Mouse (Mus musculus): ENCODE data around the gene Tirap. TPM values are rescaled to one million over a fixed set of nuclear protein-coding genes. Genes with fewer than 3 reads are reported as not detected.
A peak's percentile ranks its signal among the peaks of the same experiment; 100 is the strongest.

Gene Tirap
- polyA plus RNA-seq, 1 experiment from 2014 or later: 12.0 TPM

- no peak for DNase-seq
- H3K27ac ChIP-seq (ENCODE audit: low read depth): no peak overlapping the region
- no peak for TF ChIP-seq CTCF (IDR thresholded peaks at IDR 0.05; ENCODE audit: low read depth)
- no peaks in the 10 kb centered on the region for H3K4me1 ChIP-seq (ENCODE audit: insufficient read depth)
- no peaks in the 10 kb centered on the region for H3K27me3 ChIP-seq (ENCODE audit: insufficient read depth, low read length)
- no peak overlapping the region for H3K4me3 ChIP-seq (ENCODE audit: low read depth, low read length)
- no peak for ATAC-seq (ENCODE audit: insufficient read depth)
- H3K36me3 ChIP-seq (ENCODE audit: insufficient read depth): peaks cover 41% of the 10 kb centered on the region
- no peak overlapping the region for H3K9ac ChIP-seq
- H3K9me3 ChIP-seq (ENCODE audit: low read depth, low read length): no peaks in the 10 kb centered on the region
- WGBS: 32% methylated on average over 3 of the region's 3 CpGs
- H3K4me2 ChIP-seq: no peak overlapping the region
Observed at GRCm38 (mm10) chr9:35203536-35203935, 3.4 kb upstream of the Tirap start.

- Histone ChIP-seq H3K4me1 (ENCODE audit: insufficient read depth) (no peaks in the 10 kb centered on the region), H3K27ac (ENCODE audit: low read depth) (no peak overlapping the region), H3K27me3 (ENCODE audit: insufficient read depth, low read length) (no peaks in the 10 kb centered on the region), H3K4me3 (ENCODE audit: low read depth, low read length) (peak overlapping the region; percentile 68), H3K9ac (peak overlapping the region; percentile 85; the same call in 1 of the 2 replicates), H3K9me3 (ENCODE audit: low read depth, low read length) (no peaks in the 10 kb centered on the region), H3K4me2 (peak overlapping the region; percentile 83), H3K36me3 (ENCODE audit: insufficient read depth) (peaks cover 13% of the 10 kb centered on the region)
- DNase-seq (no peak), ATAC-seq (ENCODE audit: insufficient read depth) (no peak)
- TF ChIP-seq CTCF (IDR thresholded peaks at IDR 0.05; ENCODE audit: low read depth): no peak
- WGBS: 41% methylated on average over 9 of the region's 9 CpGs
Observed at GRCm38 (mm10) chr9:35200529-35201060, 504 bp upstream of the Tirap start.

GRCm38 (mm10) chr9:35198945-35199771 is 933 bp downstream of the Tirap start:
- 24% methylated on average over 18 of the region's 18 CpGs for WGBS
- peak overlapping the region; percentile 68 for H3K4me3 ChIP-seq (ENCODE audit: low read depth, low read length)
- no peaks in the 10 kb centered on the region for H3K4me1 ChIP-seq (ENCODE audit: insufficient read depth)
- DNase-seq (peak; percentile 42), ATAC-seq (ENCODE audit: insufficient read depth) (peak; percentile 80; the same call in 1 of the 2 replicates)
- peak overlapping the region; percentile 50; the same call in 1 of the 2 replicates for H3K27ac ChIP-seq (ENCODE audit: low read depth)
- H3K9me3 ChIP-seq (ENCODE audit: low read depth, low read length): no peaks in the 10 kb centered on the region
- H3K27me3 ChIP-seq (ENCODE audit: insufficient read depth, low read length): no peaks in the 10 kb centered on the region
- no peak for TF ChIP-seq CTCF (IDR thresholded peaks at IDR 0.05; ENCODE audit: low read depth)
- peak overlapping the region; percentile 83 for H3K4me2 ChIP-seq
- peaks cover under 1% of the 10 kb centered on the region; the same call in 1 of the 2 replicates for H3K36me3 ChIP-seq (ENCODE audit: insufficient read depth)
- peak overlapping the region; percentile 85 for H3K9ac ChIP-seq

- Histone ChIP-seq H3K4me3 (ENCODE audit: low read depth, low read length) (no peak overlapping the region), H3K9me3 (ENCODE audit: low read depth, low read length) (no peaks in the 10 kb centered on the region), H3K4me2 (peak overlapping the region; percentile 83; the same call in 1 of the 2 replicates), H3K9ac (peak overlapping the region; percentile 85; the same call in 1 of the 2 replicates), H3K4me1 (ENCODE audit: insufficient read depth) (no peaks in the 10 kb centered on the region), H3K27me3 (ENCODE audit: insufficient read depth, low read length) (no peaks in the 10 kb centered on the region), H3K27ac (ENCODE audit: low read depth) (no peak overlapping the region), H3K36me3 (ENCODE audit: insufficient read depth) (no peaks in the 10 kb centered on the region)
- no peak for DNase-seq
- no peak for TF ChIP-seq CTCF (IDR thresholded peaks at IDR 0.05; ENCODE audit: low read depth)
- WGBS: 79% methylated on average over 10 of the region's 10 CpGs
- no peak for ATAC-seq (ENCODE audit: insufficient read depth)
Observed at GRCm38 (mm10) chr9:35198351-35198750, 1.7 kb downstream of the Tirap start.

- Histone ChIP-seq H3K4me1 (ENCODE audit: insufficient read depth) (no peaks in the 10 kb centered on the region), H3K27me3 (ENCODE audit: insufficient read depth, low read length) (no peaks in the 10 kb centered on the region), H3K9me3 (ENCODE audit: low read depth, low read length) (no peaks in the 10 kb centered on the region), H3K27ac (ENCODE audit: low read depth) (no peak overlapping the region), H3K36me3 (ENCODE audit: insufficient read depth) (no peaks in the 10 kb centered on the region), H3K4me2 (no peak overlapping the region), H3K9ac (no peak overlapping the region), H3K4me3 (ENCODE audit: low read depth, low read length) (no peak overlapping the region)
- 88% methylated on average over 3 of the region's 3 CpGs for WGBS
- ATAC-seq (ENCODE audit: insufficient read depth) (no peak), DNase-seq (no peak)
- no peak for TF ChIP-seq CTCF (IDR thresholded peaks at IDR 0.05; ENCODE audit: low read depth)
Observed at GRCm38 (mm10) chr9:35197625-35198024, 2.5 kb downstream of the Tirap start.

- 89% methylated on average over 3 of the region's 3 CpGs for WGBS
- Histone ChIP-seq H3K27ac (ENCODE audit: low read depth) (no peak overlapping the region), H3K9me3 (ENCODE audit: low read depth, low read length) (no peaks in the 10 kb centered on the region), H3K9ac (no peak overlapping the region), H3K27me3 (ENCODE audit: insufficient read depth, low read length) (no peaks in the 10 kb centered on the region), H3K4me2 (no peak overlapping the region), H3K4me3 (ENCODE audit: low read depth, low read length) (no peak overlapping the region), H3K4me1 (ENCODE audit: insufficient read depth) (no peaks in the 10 kb centered on the region), H3K36me3 (ENCODE audit: insufficient read depth) (peaks cover 14% of the 10 kb centered on the region; the same call in 1 of the 2 replicates)
- no peak for TF ChIP-seq CTCF (IDR thresholded peaks at IDR 0.05; ENCODE audit: low read depth)
- no peak for ATAC-seq (ENCODE audit: insufficient read depth)
- no peak for DNase-seq
Observed at GRCm38 (mm10) chr9:35194048-35194447, 6.0 kb downstream of the Tirap start.

- Histone ChIP-seq H3K4me2 (no peak overlapping the region), H3K4me3 (ENCODE audit: low read depth, low read length) (no peak overlapping the region), H3K9ac (no peak overlapping the region), H3K36me3 (ENCODE audit: insufficient read depth) (peaks cover 23% of the 10 kb centered on the region; the same call in 1 of the 2 replicates), H3K27ac (ENCODE audit: low read depth) (no peak overlapping the region), H3K9me3 (ENCODE audit: low read depth, low read length) (no peaks in the 10 kb centered on the region), H3K27me3 (ENCODE audit: insufficient read depth, low read length) (no peaks in the 10 kb centered on the region), H3K4me1 (ENCODE audit: insufficient read depth) (no peaks in the 10 kb centered on the region)
- ATAC-seq (ENCODE audit: insufficient read depth) (no peak), DNase-seq (no peak)
- 84% methylated on average over 11 of the region's 11 CpGs for WGBS
- no peak for TF ChIP-seq CTCF (IDR thresholded peaks at IDR 0.05; ENCODE audit: low read depth)
Observed at GRCm38 (mm10) chr9:35192983-35193542, 7.0 kb downstream of the Tirap start.
